Mouse (Mus musculus): ENCODE measurements around the gene Serinc5.
"Not testable (repeated sequence)": the region's sequence is repeated elsewhere in the genome, so short reads cannot be mapped to it uniquely, and the experiment has no call there.

Gene Serinc5

GRCm38 (mm10) chr13:92687151-92687550 lies 76.3 kb downstream of the Serinc5 start:
- in situ Hi-C loops (cut with MboI; ENCODE audit: low pct_unique_long_range_greater_than_20kb in 1 of 2, low sequenced_read_pairs in 2 of 2, unreplicated experiment in 1 of 2) = not testable (repeated sequence)

- in situ Hi-C loops (cut with MboI; ENCODE audit: low pct_unique_long_range_greater_than_20kb in 1 of 2, low sequenced_read_pairs in 2 of 2, unreplicated experiment in 1 of 2) = no loop called here
Measured at GRCm38 (mm10) chr13:92689061-92689460, 78.2 kb downstream of the Serinc5 start.

GRCm38 (mm10) chr13:92693866-92694550 lies 83.1 kb downstream of the Serinc5 start:
- in situ Hi-C loops (cut with MboI; ENCODE audit: low pct_unique_long_range_greater_than_20kb in 1 of 2, low sequenced_read_pairs in 2 of 2, unreplicated experiment in 1 of 2) = no loop called here

GRCm38 (mm10) chr13:92696491-92696939 lies 85.6 kb downstream of the Serinc5 start:
- in situ Hi-C loops (cut with MboI; ENCODE audit: low pct_unique_long_range_greater_than_20kb in 1 of 2, low sequenced_read_pairs in 2 of 2, unreplicated experiment in 1 of 2) = no loop called here

GRCm38 (mm10) chr13:92697141-92697540 lies 86.2 kb downstream of the Serinc5 start:
- in situ Hi-C loops (cut with MboI; ENCODE audit: low pct_unique_long_range_greater_than_20kb in 1 of 2, low sequenced_read_pairs in 2 of 2, unreplicated experiment in 1 of 2) = no loop called here

GRCm38 (mm10) chr13:92698781-92699180 lies 87.9 kb downstream of the Serinc5 start:
- in situ Hi-C loops (cut with MboI; ENCODE audit: low pct_unique_long_range_greater_than_20kb in 1 of 2, low sequenced_read_pairs in 2 of 2, unreplicated experiment in 1 of 2) = no loop called here

- in situ Hi-C loops (cut with MboI; ENCODE audit: low pct_unique_long_range_greater_than_20kb in 1 of 2, low sequenced_read_pairs in 2 of 2, unreplicated experiment in 1 of 2) = no loop called here
Measured at GRCm38 (mm10) chr13:92699395-92699794, 88.5 kb downstream of the Serinc5 start.

GRCm38 (mm10) chr13:92702035-92702434 lies 91.1 kb downstream of the Serinc5 start:
- in situ Hi-C loops (cut with MboI; ENCODE audit: low pct_unique_long_range_greater_than_20kb in 1 of 2, low sequenced_read_pairs in 2 of 2, unreplicated experiment in 1 of 2) = no loop called here

GRCm38 (mm10) chr13:92703241-92704027 lies 92.5 kb downstream of the Serinc5 start:
- in situ Hi-C loops (cut with MboI; ENCODE audit: low pct_unique_long_range_greater_than_20kb in 1 of 2, low sequenced_read_pairs in 2 of 2, unreplicated experiment in 1 of 2) = no loop called here

- in situ Hi-C loops (cut with MboI; ENCODE audit: low pct_unique_long_range_greater_than_20kb in 1 of 2, low sequenced_read_pairs in 2 of 2, unreplicated experiment in 1 of 2) = no loop called here
Measured at GRCm38 (mm10) chr13:92704189-92704588, 93.3 kb downstream of the Serinc5 start.

- in situ Hi-C loops (cut with MboI; ENCODE audit: low pct_unique_long_range_greater_than_20kb in 1 of 2, low sequenced_read_pairs in 2 of 2, unreplicated experiment in 1 of 2) = no loop called here
Measured at GRCm38 (mm10) chr13:92705016-92705535, 94.2 kb downstream of the Serinc5 start.

- in situ Hi-C loops (cut with MboI; ENCODE audit: low pct_unique_long_range_greater_than_20kb in 1 of 2, low sequenced_read_pairs in 2 of 2, unreplicated experiment in 1 of 2) = no loop called here
Measured at GRCm38 (mm10) chr13:92706342-92707061, 95.6 kb downstream of the Serinc5 start.

GRCm38 (mm10) chr13:92707941-92708340 lies 97.0 kb downstream of the Serinc5 start:
- in situ Hi-C loops (cut with MboI; ENCODE audit: low pct_unique_long_range_greater_than_20kb in 1 of 2, low sequenced_read_pairs in 2 of 2, unreplicated experiment in 1 of 2) = no loop called here

GRCm38 (mm10) chr13:92708466-92708865 lies 97.6 kb downstream of the Serinc5 start:
- in situ Hi-C loops (cut with MboI; ENCODE audit: low pct_unique_long_range_greater_than_20kb in 1 of 2, low sequenced_read_pairs in 2 of 2, unreplicated experiment in 1 of 2) = no loop called here

- in situ Hi-C loops (cut with MboI; ENCODE audit: low pct_unique_long_range_greater_than_20kb in 1 of 2, low sequenced_read_pairs in 2 of 2, unreplicated experiment in 1 of 2) = no loop called here
Measured at GRCm38 (mm10) chr13:92709535-92709934, 98.6 kb downstream of the Serinc5 start.

GRCm38 (mm10) chr13:92710361-92710760 lies 99.5 kb downstream of the Serinc5 start:
- in situ Hi-C loops (cut with MboI; ENCODE audit: low pct_unique_long_range_greater_than_20kb in 1 of 2, low sequenced_read_pairs in 2 of 2, unreplicated experiment in 1 of 2) = no loop called here

- in situ Hi-C loops (cut with MboI; ENCODE audit: low pct_unique_long_range_greater_than_20kb in 1 of 2, low sequenced_read_pairs in 2 of 2, unreplicated experiment in 1 of 2) = no loop called here
Measured at GRCm38 (mm10) chr13:92711821-92712220, 100.9 kb downstream of the Serinc5 start.

GRCm38 (mm10) chr13:92712619-92713018 lies 101.7 kb downstream of the Serinc5 start:
- in situ Hi-C loops (cut with MboI; ENCODE audit: low pct_unique_long_range_greater_than_20kb in 1 of 2, low sequenced_read_pairs in 2 of 2, unreplicated experiment in 1 of 2) = no loop called here
